Mouse (Mus musculus): Measurements from ENCODE around the gene Hs3st4.
A peak's percentile ranks its signal among the peaks of the same experiment; 100 is the strongest.

Gene Hs3st4

DNA sequence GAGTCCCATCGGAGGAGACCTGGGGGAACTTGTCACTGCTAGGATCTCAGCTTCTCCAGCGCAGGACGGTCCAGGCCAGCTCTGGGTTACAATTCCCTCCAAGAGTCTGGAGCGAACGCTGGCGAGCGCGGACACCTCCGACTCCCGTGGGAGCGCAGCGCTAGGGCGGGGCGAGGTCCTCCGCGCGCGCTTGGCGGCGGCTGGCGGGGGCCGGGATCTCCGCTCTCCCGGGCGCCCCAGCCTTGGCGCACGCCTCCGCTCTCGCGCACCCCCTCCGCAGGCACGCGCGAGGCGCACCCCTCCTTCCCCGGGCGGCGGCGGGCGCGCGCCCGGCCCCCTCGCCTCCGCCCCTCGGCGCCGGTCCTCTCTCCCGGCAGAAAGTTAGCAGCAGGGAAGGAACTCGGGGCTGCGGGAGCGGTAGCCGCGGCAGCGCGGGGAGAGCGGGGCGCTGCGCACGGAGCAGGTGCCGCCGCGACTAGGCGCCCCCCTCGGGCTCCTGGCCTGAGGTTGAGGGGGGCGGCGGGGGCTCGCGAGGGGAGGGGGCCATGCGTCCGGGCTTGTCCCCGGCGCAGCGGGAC lies at the start of gene Hs3st4:
TSS of gene Hs3st4 (plus strand) at position 409 of the 578 bp plus-strand sequence.
- peak in 1 of 2 experiments; percentile 11 for DNase-seq (ENCODE audit: low spot score in 2 of 2)

DNA sequence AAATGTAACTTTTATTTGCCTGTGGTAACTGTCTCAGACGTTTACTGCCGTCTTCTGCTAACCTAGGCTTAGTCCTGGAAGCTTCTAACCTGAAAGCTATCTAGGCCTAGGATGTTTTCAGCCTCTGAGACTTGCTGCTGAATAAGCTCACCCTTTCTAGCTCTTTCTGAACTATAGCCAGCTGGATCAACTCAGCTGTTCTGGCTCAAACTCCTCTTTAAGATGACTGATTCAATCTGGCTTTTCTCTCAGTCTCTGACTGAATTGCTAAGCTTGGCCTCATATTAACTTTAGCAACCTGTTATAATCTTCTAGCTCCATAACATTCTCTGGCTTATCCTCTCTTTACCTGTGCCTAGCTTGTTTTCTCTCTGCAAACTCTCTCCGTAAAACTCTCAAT lies 35.8 kb upstream of the Hs3st4 start:
- no peak for DNase-seq (ENCODE audit: low spot score in 2 of 2)

DNA sequence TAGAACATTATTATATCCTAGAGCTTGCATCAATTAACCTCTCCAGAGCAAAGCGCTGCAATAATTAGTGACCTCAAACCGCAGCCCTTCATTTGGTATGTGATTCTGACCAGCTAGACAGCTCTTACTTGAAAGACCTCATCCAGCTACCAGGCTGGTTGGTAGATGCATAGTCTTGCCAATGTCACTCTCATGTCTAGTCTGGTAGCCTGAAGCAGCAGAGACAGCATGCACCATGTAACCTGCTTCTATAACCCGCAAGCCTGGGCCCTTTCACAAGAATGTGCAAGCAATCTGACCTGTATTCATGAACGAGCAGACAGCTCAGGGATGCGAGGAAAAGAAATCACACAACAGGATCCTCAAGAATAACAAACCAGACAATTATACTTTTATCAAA lies 19.6 kb upstream of the Hs3st4 start:
- no peak for DNase-seq (ENCODE audit: low spot score in 2 of 2)

DNA sequence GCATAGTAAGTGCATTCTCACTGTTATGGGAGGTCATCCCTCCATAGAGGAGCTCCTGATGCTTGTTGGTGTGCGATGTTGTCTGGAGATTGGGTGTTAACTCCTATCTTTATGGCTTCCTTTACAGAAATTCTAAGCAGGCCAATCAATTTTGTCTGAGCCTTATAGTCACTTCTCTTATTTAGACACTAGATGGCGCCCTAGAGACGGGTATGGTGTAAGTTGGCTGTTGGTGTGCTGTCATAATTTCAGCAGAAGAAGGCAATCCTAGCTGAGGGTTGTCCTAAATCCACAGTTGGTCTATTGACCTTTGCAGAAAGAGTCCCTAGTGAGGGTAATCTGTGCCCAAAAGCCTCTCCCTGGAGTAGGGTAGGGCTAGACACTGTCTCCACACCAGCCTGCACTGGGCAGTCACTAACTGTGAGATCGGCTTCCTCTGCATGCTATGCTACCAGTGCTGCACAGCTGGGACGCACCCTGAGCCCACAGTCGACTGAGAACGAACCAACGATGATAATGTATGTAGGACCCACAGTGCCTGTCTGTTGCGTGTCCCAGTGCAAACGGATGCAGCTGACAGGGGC lies 18.0 kb upstream of the Hs3st4 start:
- no peak for DNase-seq (ENCODE audit: low spot score in 2 of 2)

DNA sequence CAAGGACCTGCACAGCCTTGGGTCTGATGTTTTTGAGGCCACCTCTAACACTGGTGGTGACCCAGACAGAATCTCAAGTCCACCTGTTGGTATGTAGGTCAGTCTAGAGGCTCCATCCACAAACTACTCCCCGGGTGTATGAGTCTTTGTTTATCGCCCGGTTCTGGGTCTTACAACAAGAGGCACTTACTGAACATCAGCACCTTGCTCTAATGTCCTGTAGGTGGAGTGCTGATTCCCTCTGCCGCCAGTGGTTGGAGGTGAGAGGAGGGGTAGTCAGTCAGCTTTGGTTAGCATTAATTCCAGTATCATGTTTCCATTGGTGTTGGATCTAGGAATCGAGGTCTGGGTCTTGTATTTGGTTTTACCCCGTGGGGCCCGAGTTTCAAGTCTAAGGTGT lies 17.2 kb upstream of the Hs3st4 start:
- DNase-seq (ENCODE audit: low spot score in 2 of 2) = no peak

DNA sequence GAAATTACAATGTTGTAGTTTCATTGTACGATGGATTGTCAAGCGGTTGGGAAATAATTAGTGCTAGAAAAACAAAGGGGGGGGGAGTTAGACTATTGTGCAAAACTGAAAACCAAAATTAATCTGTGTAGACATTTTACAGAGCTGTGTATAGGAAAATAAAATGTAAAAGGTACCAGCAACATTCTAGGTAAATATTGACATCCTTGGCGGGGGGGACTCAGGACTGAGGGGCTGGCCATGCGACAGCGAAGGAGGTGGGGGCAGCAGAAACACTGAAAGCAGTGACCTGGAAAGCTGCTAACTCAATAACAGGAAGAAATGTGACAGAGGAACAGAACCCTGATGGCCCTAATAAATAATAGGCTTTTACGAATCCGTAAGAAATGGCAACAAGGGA lies 7.2 kb upstream of the Hs3st4 start:
- DNase-seq (ENCODE audit: low spot score in 2 of 2) = no peak

DNA sequence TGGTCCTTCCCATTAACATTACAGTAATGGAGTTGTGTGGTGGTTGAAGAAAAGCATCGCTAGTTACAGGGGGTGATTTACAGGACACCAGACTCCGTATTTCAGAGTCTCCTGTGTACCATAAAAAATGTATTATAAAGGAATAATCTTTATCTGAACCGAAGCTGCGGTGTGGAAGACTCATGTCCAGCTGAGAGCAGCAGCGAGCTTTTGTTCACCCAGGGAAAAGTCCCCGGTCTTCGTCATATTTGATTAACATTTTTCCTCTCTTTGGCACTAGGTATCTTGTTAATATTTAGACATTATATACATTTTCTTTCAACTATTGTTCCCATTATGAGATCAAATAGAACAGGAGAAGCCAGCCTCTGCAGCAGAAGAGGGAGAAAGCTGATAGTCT lies 1.2 kb upstream of the Hs3st4 start:
- DNase-seq (ENCODE audit: low spot score in 2 of 2) = no peak

DNA sequence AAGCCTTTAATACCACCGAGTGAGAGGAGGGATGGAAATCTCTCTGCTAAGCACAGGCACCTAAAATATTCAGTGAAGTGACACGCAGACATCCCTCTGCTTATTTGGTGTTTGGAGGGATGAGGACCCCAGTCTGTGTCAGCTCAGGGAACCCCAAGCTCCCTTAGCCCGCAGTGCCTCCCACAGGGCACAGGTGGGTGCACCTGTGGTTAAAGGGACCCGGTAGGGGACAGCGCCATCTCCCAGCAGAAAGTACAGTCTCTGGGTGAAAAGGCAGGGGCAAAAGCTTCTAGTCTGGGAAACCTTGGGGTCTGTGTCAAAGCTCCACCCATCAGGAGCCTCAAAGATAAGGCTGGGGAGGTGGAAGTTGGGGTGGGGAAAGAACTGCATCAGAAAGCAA lies 659 bp upstream of the Hs3st4 start:
- DNase-seq (ENCODE audit: low spot score in 2 of 2) = no peak

DNA sequence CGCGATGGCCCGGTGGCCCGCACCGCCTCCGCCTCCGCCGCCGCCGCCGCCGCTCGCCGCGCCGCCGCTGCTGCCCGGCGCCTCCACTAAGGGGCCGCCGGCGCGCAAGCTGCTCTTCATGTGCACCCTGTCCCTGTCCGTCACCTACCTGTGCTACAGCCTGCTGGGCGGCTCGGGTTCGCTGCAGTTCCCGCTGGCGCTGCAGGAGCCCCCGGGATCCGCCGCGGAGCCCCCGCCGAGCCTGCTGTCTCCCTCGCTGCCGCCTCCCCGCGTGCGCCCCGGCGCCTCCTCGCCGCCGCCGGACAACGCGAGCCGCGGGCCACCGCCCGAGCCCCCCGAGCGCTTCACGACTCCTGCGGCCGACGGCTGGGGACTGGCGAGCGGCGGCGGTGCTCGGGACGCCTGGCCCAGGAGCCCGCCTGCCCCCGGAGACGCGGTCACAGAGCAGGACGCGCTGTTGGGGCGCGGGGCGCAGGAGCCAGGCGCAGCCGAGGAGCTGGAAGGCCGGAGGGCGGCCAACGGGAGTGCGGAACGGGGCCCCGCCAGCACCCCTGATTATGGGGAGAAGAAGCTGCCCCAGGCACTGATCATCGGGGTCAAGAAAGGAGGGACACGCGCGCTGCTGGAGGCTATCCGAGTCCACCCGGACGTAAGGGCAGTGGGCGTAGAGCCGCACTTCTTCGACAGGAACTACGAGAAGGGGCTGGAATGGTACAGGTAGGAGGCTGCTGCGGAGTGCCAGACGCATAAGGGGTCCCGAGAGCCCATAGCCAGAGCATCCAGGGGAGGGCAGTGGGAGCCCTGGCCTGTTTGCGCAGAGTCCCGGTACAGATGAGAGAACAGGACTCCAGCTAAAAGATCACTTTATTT lies 743 bp downstream of the Hs3st4 start:
- DNase-seq (ENCODE audit: low spot score in 2 of 2) = no peak

DNA sequence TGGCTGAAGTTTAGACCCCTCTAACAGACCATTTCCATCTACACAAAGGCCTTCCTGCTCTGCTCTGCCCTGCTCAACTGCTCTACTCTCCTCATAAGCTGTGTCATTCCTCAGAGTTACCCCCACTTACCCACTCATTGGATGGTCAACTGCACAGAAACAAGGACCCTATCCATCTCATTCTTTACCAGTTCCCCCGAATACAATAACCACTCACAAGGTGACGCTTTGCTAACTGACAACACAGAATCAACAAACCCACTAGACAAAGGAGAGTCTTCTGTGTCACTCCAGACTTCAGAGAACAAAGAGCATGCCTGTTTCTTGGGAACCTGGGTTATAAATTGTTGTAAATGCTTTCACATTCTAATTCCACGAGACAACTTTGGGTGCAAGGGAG lies 9.5 kb downstream of the Hs3st4 start:
- no peak for DNase-seq (ENCODE audit: low spot score in 2 of 2)

DNA sequence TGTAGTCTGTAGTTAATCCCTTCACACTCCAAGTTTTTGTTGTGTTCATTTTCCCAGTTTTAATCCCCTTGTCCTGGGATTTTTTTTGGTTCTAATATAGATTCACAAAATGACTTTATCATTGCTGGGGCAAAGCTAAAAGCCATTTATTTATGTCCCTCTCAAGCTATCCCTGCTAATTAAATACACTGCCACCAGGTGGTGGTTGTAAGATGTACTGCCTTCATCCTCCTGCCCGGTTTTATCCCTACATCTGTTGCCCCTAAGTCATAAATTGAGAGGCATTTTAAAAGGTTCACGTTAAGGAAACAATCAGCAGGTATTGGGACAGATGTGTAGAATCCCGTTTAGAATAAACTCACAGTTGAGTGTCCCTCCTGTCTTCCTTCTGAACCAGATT lies 14.6 kb downstream of the Hs3st4 start:
- no peak for DNase-seq (ENCODE audit: low spot score in 2 of 2)

DNA sequence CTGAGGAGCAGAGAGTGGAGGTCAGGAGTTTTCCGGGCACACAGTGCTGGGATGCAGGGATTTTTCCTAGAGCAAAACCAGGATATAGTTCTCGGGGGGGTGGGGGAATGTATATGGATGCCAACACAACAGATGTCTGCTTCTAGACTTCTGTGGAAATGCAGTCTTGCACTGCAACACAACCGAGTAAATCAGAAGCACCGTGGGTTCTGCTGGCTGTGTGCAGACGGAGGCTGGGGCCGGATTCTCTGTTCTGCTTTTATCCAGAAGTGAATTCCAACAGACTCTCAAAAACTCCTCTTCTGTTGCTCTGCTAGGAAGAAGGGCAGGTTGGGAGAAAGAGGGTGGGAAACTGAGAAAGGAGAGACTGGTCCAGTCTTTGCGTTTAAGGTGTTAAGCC lies 15.9 kb downstream of the Hs3st4 start:
- no peak for DNase-seq (ENCODE audit: low spot score in 2 of 2)

DNA sequence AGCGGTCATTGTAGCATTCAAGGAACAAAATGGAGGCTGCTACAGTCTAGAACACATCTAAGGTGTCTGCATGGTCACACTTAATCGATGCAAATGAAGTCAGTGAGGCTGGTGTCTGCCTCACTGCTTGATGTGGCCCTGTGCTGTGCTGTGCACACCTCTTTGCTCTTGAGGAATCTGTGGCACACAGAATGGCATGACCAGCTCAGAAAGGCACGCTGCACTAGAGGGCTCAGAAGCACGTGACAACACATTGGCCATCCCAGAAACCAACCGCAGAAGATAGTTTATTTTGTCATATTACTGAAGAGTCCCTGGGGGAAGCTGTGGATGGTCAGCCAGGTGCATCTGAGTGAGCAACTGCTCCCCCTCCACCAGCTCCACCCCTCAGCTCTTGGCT lies 44.2 kb downstream of the Hs3st4 start:
- no peak for DNase-seq (ENCODE audit: low spot score in 2 of 2)

DNA sequence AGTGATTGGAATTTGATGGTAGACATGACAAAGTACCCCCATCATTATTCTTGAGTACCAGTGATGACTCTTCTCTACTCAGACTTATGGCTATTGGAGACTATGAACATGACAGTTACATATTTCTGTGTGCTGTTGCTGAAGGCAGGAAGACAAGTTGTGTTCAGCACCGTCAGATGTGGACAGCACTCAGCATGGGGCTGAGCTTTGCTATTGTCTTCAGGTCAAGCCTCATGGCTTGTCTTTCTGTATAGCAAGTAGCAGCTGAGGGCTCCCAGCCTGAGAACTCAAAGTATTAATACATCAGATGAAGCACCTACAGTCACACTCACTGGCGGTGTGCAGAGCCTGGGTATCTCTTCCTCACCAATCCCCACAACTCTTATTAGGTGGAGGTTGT lies 49.6 kb downstream of the Hs3st4 start:
- DNase-seq (ENCODE audit: low spot score in 2 of 2) = no peak

DNA sequence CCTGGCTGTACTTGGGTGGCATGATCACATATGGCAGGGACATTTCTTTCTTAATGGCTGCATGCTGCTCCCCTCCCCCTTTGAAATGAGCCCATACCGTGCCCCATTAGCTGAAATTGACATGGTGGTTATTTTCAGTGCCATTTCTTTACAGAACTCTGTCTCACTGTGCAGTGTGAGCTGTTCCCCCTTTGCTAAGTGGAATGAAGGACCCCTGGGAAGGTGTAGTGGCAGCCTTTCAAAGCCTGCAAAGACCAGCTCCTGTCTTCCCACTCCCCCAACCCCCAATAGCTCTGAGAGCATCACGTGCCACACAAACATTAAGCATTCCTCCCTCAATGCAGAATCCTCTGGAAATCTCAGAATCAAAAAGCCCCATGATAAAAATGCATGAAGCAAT lies 50.7 kb downstream of the Hs3st4 start:
- DNase-seq (ENCODE audit: low spot score in 2 of 2) = no peak

DNA sequence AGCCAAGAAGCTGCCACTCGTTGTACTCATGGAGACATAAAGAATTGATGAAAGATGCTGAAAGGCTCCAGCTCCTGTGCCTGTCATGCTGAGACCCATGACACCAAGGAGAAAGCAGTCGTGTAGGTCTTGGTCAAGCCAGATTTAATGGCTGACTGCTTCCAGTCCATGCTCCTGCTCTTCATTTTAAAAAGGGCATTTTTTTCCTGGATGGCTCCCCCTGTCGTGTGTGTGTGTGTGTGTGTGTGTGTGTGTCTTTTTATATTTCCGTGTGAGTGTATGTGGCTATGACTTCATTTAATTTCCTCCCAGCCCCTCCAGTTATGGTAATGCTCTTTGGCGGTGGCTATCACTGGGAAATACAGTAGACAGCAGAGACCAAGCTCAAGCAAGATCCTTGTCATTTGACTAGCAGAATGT lies 54.6 kb downstream of the Hs3st4 start:
- DNase-seq (ENCODE audit: low spot score in 2 of 2) = no peak

DNA sequence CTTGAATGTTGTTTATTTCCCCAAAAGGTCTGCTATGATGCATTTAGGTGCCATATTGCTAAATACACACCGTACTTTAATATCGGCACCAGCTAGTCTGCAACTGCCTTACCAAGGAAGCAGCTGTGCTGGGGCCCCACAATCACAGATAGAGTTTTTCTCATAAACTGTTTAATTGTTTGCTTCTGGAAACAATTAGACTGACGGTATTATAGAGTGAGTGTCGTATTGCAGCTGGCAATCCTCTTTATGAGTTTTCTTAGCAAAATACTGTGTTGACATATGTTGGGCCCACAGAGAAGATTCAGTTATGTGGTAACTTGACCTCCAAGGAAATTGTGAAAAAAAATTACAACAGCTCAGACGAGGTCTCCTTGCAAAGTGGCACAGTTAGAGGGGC lies 56.5 kb downstream of the Hs3st4 start:
- no peak for DNase-seq (ENCODE audit: low spot score in 2 of 2)

DNA sequence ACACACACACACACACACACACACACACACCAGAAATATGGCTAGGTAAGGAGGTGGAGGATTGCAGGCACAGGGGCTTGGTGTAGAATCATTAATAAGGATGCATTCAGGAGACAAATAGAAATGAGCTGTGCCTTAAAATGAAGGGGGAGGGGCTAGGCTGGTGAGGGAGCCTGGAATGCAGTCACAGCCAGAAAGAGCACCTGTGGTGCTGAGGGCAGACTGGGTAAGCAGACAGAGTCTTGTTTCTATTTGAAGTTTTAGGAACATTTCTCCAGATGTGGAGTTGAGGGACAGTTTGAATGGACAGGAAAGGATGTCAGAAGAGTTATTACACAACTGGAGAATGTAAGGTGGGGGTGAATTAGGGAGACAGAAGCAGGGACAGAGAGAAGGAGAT lies 64.7 kb downstream of the Hs3st4 start:
- no peak for DNase-seq (ENCODE audit: low spot score in 2 of 2)

DNA sequence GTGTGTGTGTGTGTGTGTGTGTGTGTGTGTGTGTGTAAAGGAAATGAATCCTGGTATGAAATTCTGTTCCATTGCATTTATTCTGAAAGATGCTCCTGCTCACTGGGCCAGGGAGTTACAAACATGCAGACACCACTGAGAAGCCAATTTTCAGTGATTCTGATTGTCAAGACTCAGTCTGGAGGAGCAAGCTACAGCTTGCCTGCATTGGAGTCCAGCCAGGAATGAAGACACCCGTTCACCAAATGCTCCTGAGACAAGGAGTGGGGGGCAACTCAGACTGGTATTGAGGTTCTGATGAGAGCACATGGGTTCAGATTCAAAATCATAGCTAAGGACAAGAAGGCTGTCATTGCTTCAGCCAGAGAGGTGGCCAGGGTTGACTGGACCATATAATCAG lies 66.3 kb downstream of the Hs3st4 start:
- no peak for DNase-seq (ENCODE audit: low spot score in 2 of 2)

DNA sequence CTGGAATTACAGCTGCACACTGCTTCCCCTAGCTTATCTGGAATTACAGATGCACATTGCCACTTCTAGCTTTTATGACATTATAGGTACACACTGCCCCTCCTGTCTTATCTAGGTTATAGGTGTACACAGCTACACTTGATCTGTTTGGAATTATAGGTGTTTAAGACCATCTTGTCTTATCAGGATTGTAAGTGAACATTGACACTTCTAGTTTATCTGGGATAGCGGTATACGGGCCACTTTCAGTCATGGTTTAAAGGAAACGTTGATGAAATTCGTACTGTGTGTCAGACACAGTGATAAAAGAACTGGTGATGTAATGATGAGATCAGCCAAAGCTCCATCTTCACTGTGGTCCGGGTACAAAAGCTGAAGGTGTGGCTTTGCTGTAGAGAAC lies 67.8 kb downstream of the Hs3st4 start:
- no peak for DNase-seq (ENCODE audit: low spot score in 2 of 2)

DNA sequence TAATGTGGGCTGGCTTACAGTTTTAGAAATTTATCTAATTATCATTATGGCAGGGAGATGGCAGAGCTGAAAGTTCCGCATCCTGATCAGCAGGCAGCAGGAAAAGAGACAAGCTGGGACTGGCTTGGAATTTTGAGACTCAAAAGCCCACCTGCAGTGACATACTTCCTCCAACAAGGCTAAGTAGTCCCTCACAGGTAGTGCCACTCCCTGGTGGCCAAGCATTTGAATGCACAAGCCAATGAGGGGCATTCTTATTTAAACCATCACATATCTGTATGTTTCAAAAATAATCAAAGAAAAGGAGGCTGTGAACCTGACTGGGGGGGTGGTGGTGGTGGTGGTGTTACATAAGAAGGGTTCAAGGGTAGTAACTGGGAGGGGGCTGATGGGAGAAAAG lies 101.1 kb downstream of the Hs3st4 start:
- DNase-seq (ENCODE audit: low spot score in 2 of 2) = no peak

DNA sequence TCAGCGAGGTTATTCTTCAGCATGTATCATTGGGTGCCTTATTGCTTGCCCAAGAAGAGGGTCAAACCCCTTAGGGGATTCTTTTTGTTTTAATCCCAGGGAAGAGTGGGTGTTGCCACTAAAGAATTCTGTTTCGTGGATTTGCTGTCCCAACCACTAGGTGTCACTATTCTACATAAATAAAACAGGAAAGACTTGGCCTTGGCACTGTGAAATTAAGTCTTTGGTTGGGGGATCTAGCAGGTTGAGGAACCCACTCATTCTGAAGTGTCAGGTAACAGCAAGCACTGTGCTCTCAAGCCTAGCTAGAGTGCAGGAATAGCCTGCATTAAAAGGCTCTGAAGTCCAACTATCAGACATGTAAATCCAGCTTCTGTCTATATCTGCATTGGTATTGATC lies 146.3 kb downstream of the Hs3st4 start:
- DNase-seq (ENCODE audit: low spot score in 2 of 2) = peak in 1 of 2 experiments; percentile 17

DNA sequence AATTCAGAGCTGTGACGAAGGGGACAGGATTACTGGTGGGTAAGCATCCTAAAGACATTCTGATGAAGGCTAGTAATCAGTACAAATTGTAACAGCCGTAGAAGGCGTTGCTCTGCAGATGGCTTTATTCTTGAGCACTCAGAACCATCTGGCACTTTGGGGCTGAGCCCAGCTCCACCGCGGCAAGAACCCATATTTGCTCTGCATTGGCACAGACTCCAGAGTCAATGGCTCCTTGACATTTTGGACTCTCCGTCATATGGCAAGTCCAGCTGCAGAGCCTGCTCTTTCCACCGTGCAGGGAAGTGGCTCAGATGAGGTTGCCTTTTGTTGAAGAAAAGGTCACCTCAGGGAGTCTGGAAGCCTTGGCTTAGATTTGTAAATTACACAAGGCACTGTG lies 148.6 kb downstream of the Hs3st4 start:
- peak; percentile 30 to 37 for DNase-seq (ENCODE audit: low spot score in 2 of 2)

Measured in frontal cortex, postnatal 25 days (tissue).